Mouse (Mus musculus): ENCODE results near the gene Lhx5. TPM values are rescaled to one million over a fixed set of nuclear protein-coding genes. Genes with fewer than 3 reads are reported as not detected.
A peak's percentile ranks its signal among the peaks of the same experiment; 100 is the strongest.

Gene Lhx5
- polyA plus RNA-seq, 1 experiment, result not detected

DNA sequence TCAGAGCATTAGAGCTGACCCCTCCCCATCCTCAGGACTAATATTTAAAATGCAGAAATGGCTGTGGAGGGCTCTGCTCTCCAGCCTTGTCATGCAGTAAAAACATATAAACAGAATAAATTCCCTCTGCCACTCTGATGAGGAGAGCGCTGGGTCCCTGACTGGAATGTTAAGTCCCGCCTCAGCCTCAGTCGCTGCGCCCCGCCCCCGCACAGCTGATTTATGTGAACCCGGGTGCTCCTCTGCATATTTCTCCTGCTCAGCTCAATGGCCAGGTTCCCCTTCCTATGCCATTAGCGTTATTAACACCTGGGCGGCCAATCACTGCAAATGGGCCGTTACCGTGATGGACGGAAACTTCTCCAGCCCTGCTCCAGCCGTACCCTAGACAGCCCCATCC, 15.8 kb downstream of the Lhx5 start:
- H3K4me1 ChIP-seq (ENCODE audit: control insufficient read depth, insufficient read depth, low read length), result no peaks in the 10 kb centered on the region
- peak; percentile 52 for DNase-seq
- H3K36me3 ChIP-seq (ENCODE audit: control insufficient read depth, insufficient read depth, low read length), result no peaks in the 10 kb centered on the region
- H3K27ac ChIP-seq (ENCODE audit: insufficient read depth, low read depth, low read length), result no peak overlapping the region
- no peaks in the 10 kb centered on the region for H3K27me3 ChIP-seq (replicated peaks; ENCODE audit: control insufficient read depth, insufficient read depth, low read length)
- WGBS, result 25% methylated on average over 13 of the region's 13 CpGs
- H3K4me3 ChIP-seq (ENCODE audit: insufficient read depth, low read depth, low read length), result no peak overlapping the region
- TF ChIP-seq CTCF (conservative IDR thresholded peaks at IDR 0.05; ENCODE audit: insufficient read depth, insufficient read length, low read depth, low read length) (no peak), POLR2A (IDR thresholded peaks at IDR 0.05; ENCODE audit: low read depth, low read length) (no peak)

DNA sequence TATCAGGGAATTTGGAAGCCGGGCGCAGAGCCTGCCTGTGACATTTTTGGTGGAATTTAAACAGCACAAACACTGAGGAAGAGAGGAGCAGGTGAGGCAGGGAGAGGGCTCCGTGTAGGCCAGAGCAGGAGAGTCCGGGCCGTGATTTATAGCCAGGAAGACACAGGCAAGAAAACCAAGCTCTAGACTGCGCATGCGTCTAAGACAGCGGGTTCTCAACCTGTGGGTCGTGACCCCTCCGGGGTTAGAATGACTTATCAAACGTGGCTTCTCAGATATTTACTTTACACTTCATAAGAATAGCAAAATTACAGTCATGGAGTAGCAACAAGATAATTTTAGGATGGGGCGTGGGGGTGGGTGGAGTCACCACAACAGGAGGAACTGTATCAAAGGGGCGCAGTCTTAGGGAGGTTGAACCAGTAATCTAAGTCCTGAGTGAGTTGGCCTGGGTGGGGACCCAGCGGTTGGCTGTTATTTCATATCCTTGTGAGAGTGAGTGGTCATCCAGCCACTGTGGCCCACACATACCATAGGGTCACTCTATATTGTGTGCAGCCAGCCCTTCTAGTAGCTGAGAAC, 23.3 kb downstream of the Lhx5 start:
- TF ChIP-seq CTCF (conservative IDR thresholded peaks at IDR 0.05; ENCODE audit: insufficient read depth, insufficient read length, low read depth, low read length) (no peak), POLR2A (IDR thresholded peaks at IDR 0.05; ENCODE audit: low read depth, low read length) (no peak)
- DNase-seq, result no peak
- Histone ChIP-seq H3K36me3 (ENCODE audit: control insufficient read depth, insufficient read depth, low read length) (no peaks in the 10 kb centered on the region), H3K4me1 (ENCODE audit: control insufficient read depth, insufficient read depth, low read length) (no peaks in the 10 kb centered on the region), H3K27me3 (replicated peaks; ENCODE audit: control insufficient read depth, insufficient read depth, low read length) (no peaks in the 10 kb centered on the region; the same call in 1 of the 2 replicates), H3K27ac (ENCODE audit: insufficient read depth, low read depth, low read length) (no peak overlapping the region), H3K4me3 (ENCODE audit: insufficient read depth, low read depth, low read length) (no peak overlapping the region)
- 36% methylated on average over 14 of the region's 14 CpGs for WGBS

DNA sequence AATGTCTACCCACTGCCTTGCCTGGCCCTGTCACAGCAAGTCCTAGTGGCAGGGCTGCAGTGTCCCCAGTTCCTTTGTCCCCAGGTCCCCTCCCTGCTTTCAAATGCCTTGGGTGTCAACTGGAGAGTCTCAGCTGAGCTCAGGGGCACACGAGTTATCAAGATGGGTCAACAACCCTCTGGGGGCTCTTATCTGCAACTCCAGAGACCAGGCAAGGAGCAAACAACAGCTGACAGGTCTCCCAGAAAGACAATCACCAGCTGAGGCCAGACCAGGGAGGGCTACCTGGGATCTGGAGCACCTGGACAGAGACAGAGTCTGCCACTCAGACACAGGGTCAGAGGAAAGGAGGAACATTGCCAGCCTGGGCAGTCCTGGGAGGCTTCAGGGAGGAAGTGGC, 24.8 kb downstream of the Lhx5 start:
- no peaks in the 10 kb centered on the region for H3K36me3 ChIP-seq (ENCODE audit: control insufficient read depth, insufficient read depth, low read length)
- H3K27me3 ChIP-seq (replicated peaks; ENCODE audit: control insufficient read depth, insufficient read depth, low read length), result no peaks in the 10 kb centered on the region; the same call in 1 of the 2 replicates
- no peak for DNase-seq
- no peak overlapping the region for H3K4me3 ChIP-seq (ENCODE audit: insufficient read depth, low read depth, low read length)
- TF ChIP-seq POLR2A (IDR thresholded peaks at IDR 0.05; ENCODE audit: low read depth, low read length) (no peak), CTCF (conservative IDR thresholded peaks at IDR 0.05; ENCODE audit: insufficient read depth, insufficient read length, low read depth, low read length) (no peak)
- no peaks in the 10 kb centered on the region for H3K4me1 ChIP-seq (ENCODE audit: control insufficient read depth, insufficient read depth, low read length)
- 48% methylated on average over 1 of the region's 1 CpGs for WGBS
- H3K27ac ChIP-seq (ENCODE audit: insufficient read depth, low read depth, low read length), result no peak overlapping the region

DNA sequence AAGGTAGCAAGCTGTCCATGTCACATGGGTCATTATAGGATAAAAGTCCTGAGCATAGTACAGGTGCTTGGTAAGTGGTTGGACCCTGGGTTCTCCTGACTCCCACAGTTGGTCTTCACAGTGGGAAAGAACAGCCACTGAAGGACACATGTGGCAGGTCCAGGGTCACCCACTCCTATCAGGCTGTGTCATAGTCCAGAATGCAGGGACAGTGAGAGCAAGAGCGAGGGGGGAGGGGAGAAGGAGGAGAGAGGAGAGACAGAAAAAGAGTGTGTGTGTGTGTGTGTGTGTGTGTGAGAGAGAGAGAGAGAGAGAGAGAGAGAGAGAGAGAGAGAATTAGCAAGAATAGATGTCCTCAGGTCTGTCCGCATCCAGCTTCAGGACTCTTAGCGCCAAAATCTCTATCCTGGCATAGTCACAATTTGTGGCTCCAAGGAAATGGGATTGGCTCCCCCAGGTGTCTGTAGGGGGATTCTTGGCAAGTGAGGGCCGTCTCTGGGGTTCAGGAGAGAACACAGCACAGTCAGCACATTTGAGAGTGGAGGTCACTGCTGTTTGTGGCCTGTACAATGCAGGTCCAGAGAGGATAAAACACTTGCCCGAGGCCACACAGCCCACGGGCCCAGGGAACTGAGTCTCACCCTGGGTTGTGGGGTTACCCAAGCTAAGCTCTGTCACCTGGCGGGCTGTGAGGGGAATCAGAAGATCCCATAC, 25.5 kb downstream of the Lhx5 start:
- TF ChIP-seq POLR2A (IDR thresholded peaks at IDR 0.05; ENCODE audit: low read depth, low read length), result no peak
- no peak for TF ChIP-seq CTCF (conservative IDR thresholded peaks at IDR 0.05; ENCODE audit: insufficient read depth, insufficient read length, low read depth, low read length)
- no peaks in the 10 kb centered on the region; the same call in 1 of the 2 replicates for H3K27me3 ChIP-seq (replicated peaks; ENCODE audit: control insufficient read depth, insufficient read depth, low read length)
- H3K4me3 ChIP-seq (ENCODE audit: insufficient read depth, low read depth, low read length), result no peak overlapping the region
- H3K36me3 ChIP-seq (ENCODE audit: control insufficient read depth, insufficient read depth, low read length), result no peaks in the 10 kb centered on the region
- no peaks in the 10 kb centered on the region for H3K4me1 ChIP-seq (ENCODE audit: control insufficient read depth, insufficient read depth, low read length)
- no peak overlapping the region for H3K27ac ChIP-seq (ENCODE audit: insufficient read depth, low read depth, low read length)
- DNase-seq, result no peak
- WGBS, result 63% methylated on average over 7 of the region's 7 CpGs

DNA sequence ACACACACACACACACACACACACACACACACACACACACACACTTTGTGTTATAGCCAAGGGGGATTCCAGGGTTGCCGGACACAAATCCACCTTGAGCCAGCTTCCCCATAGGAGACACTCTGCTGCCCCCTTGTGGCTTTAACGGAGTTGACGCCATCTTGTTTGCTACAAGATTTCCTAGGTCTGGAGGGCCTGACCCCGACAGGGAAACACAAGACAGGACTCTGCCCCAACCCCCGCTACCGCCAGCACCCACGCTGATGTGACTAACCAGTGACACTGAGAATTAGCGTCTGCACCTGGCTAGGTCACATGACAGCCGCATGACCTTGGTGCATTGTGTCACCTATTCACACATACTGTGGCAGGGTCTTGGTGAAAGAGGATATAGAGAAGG, 26.1 kb downstream of the Lhx5 start:
- peak; percentile 39 for DNase-seq
- Histone ChIP-seq H3K36me3 (ENCODE audit: control insufficient read depth, insufficient read depth, low read length) (no peaks in the 10 kb centered on the region), H3K4me3 (ENCODE audit: insufficient read depth, low read depth, low read length) (no peak overlapping the region), H3K27ac (ENCODE audit: insufficient read depth, low read depth, low read length) (no peak overlapping the region), H3K4me1 (ENCODE audit: control insufficient read depth, insufficient read depth, low read length) (no peaks in the 10 kb centered on the region), H3K27me3 (replicated peaks; ENCODE audit: control insufficient read depth, insufficient read depth, low read length) (no peaks in the 10 kb centered on the region; the same call in 1 of the 2 replicates)
- TF ChIP-seq POLR2A (IDR thresholded peaks at IDR 0.05; ENCODE audit: low read depth, low read length) (no peak), CTCF (conservative IDR thresholded peaks at IDR 0.05; ENCODE audit: insufficient read depth, insufficient read length, low read depth, low read length) (peak; percentile 63)
- 7% methylated on average over 9 of the region's 9 CpGs for WGBS

DNA sequence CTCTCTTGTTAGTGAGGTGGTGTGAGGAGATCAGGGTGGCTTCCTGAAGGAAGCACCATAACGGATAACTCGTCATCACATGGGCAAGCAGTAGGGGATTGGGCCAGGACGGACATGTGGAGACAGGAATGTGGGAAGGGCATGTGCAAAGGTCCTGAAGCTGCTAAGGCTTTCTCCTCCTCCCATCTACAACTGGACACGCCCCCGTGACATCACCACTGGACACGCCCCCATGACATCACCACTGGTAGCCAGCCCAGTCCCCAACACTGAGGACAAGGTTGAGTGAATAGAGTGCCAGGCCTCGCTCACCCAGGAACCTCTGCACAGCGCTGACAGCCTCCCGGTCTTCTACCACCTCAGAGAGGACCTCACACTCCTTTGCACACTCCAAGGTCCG, 27.6 kb downstream of the Lhx5 start:
- no peak for DNase-seq
- TF ChIP-seq CTCF (conservative IDR thresholded peaks at IDR 0.05; ENCODE audit: insufficient read depth, insufficient read length, low read depth, low read length), result no peak
- no peak for TF ChIP-seq POLR2A (IDR thresholded peaks at IDR 0.05; ENCODE audit: low read depth, low read length)
- H3K27ac ChIP-seq (ENCODE audit: insufficient read depth, low read depth, low read length), result no peak overlapping the region
- no peaks in the 10 kb centered on the region for H3K4me1 ChIP-seq (ENCODE audit: control insufficient read depth, insufficient read depth, low read length)
- H3K27me3 ChIP-seq (replicated peaks; ENCODE audit: control insufficient read depth, insufficient read depth, low read length), result no peaks in the 10 kb centered on the region; the same call in 1 of the 2 replicates
- no peaks in the 10 kb centered on the region for H3K36me3 ChIP-seq (ENCODE audit: control insufficient read depth, insufficient read depth, low read length)
- 83% methylated on average over 10 of the region's 10 CpGs for WGBS
- no peak overlapping the region for H3K4me3 ChIP-seq (ENCODE audit: insufficient read depth, low read depth, low read length)

DNA sequence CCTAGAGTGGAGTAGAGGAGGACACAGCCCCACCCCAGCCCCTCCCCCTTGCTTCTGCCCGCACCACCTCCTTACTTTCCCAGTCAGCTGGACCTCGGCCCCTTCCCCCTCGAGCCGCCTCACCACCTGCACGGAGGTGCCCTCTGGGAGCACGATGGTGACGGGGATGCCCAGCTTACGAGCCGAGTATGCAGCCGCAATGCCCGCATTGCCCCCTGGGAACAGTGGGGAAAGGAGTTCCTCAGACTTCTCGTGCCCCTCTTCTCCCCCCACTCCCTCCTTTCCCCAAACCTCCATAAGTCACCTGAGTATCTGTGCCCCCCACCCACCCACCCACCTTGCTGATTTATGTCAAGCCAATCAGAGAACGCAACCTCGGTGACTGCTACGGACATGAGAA, 30.4 kb downstream of the Lhx5 start:
- 63% methylated on average over 15 of the region's 15 CpGs for WGBS
- Histone ChIP-seq H3K36me3 (ENCODE audit: control insufficient read depth, insufficient read depth, low read length) (no peaks in the 10 kb centered on the region), H3K4me3 (ENCODE audit: insufficient read depth, low read depth, low read length) (no peak overlapping the region), H3K27ac (ENCODE audit: insufficient read depth, low read depth, low read length) (no peak overlapping the region), H3K4me1 (ENCODE audit: control insufficient read depth, insufficient read depth, low read length) (no peaks in the 10 kb centered on the region), H3K27me3 (replicated peaks; ENCODE audit: control insufficient read depth, insufficient read depth, low read length) (no peaks in the 10 kb centered on the region; the same call in 1 of the 2 replicates)
- DNase-seq, result no peak
- TF ChIP-seq POLR2A (IDR thresholded peaks at IDR 0.05; ENCODE audit: low read depth, low read length) (no peak), CTCF (conservative IDR thresholded peaks at IDR 0.05; ENCODE audit: insufficient read depth, insufficient read length, low read depth, low read length) (no peak)
